Mouse (Mus musculus): Measurements from ENCODE around the gene Obp2b.
"Not testable (repeated sequence)": the region's sequence is repeated elsewhere in the genome, so short reads cannot be mapped to it uniquely, and the experiment has no call there.

Obp2b gene

DNA sequence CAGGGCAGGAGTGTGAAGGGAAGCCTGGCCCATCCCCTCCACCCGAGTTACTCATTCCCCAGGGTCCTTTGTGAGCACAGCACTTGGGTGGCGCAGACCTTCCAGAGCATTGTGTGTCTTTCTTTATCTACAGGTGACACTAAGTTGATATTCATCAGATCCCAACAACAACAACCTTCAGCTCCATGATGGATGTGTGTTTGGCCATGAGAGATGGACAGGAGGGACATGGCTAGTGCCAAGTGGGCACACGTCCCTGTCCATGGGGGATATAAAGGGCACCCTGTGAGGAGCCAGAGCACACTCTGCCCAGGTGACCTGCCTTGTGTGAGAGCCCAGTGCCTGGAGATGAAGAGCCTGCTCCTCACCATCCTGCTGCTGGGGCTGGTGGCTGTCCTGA, at the start of gene Obp2b:
TSS of gene Obp2b (plus strand) at position 301 of the 400 bp plus-strand sequence.
- in situ Hi-C loops (cut with MboI, MseI) = loop anchor here (5.0 kb wide), 1 partner anchor 96 kb away; no protein-coding TSS in a partner anchor

GRCm38 (mm10) chr2:25694605-25695004, 42.2 kb upstream of the Obp2b start:
- in situ Hi-C loops (cut with MboI, MseI) = no loop called here

DNA sequence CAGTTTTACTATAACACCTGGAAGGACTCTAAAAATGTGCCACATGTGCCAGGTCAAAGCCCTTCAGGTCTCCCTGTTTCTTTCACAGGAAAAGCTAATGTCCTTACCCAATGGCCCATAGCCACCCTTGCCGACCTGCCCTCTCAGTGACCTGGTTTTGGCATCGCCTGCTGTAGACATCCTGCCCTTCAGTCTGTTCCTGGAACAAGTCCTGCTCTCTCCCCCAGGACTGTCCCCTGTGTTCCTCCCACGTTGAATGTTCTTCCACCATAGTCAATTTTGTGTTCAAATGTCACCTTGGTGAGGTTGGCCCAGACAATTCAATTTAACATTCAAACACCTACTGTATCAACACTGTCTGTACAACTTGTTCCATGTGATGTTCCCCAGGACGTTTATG, 39.9 kb upstream of the Obp2b start:
- in situ Hi-C loops (cut with MboI, MseI) = no loop called here

DNA sequence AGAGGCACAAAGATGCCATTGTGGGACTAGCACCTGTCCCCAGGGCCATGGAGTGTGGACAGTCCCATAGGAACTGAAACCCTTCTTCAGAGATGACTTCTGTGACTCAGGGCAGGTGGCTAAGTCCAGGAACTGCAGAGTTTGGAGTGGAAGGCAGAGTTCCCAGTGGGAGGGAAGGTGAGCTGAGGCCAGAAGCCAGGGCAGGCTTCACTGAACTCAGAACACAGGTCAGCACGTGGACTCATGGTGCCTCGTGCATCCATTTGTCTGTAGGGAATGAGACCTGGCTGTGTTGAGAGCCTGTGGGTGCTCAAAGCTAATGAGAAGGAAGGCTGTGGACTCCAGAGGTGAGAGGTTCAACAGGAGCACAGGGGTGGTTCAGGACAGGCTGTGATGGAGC, 38.1 kb upstream of the Obp2b start:
- in situ Hi-C loops (cut with MboI, MseI) = no loop called here

GRCm38 (mm10) chr2:25699743-25700142, 37.1 kb upstream of the Obp2b start, which contains the start of gene Obp2a:
TSS of gene Obp2a (plus strand) at chr2:25700043.
- in situ Hi-C loops (cut with MboI, MseI) = loop anchor here (5.0 kb wide), 1 partner anchor 37 kb away; no protein-coding TSS in a partner anchor

DNA sequence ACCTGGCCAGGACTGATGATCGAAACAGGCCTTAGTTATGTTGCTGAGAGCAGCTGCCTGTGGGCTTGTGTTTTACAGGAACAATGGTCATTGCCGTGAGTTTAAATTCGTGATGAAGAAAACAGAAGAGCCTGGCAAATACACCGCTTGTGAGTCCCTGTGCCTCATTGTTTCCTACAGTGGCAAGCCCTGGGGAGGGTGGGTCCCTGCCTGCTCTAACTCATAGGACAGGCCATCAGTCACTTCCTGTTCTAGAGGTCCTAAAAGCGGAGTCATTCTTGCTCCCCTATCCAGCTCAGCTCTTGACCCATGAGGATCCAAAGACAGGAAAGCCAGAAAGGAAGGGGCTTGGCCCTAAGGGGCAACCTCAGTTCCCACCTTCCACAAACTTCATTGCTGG, 35.8 kb upstream of the Obp2b start:
- in situ Hi-C loops (cut with MboI, MseI) = loop anchor here (5.0 kb wide), 1 partner anchor 39 kb away; no protein-coding TSS in a partner anchor

DNA sequence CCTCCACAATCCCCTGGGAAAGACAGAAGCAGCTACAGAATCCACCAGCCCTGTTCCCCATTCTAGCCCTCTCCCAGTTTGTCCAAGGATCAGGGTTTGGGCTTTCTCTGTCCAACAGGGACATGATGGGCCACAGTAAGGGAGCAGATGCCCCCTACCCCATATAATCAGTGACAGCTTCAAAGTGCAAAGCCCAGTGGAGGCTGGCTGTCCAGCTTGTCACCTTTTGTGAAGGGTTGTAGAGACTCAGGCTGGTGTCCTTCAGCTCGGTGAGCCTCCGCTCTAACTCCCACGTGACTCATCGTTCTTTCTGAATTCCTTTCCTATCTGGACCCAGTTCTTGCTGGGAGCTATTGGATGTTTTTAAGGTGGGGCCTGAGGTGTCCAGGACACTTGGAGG, 33.1 kb upstream of the Obp2b start:
- in situ Hi-C loops (cut with MboI, MseI) = loop anchor here (5.0 kb wide), 1 partner anchor 41 kb away; no protein-coding TSS in a partner anchor

DNA sequence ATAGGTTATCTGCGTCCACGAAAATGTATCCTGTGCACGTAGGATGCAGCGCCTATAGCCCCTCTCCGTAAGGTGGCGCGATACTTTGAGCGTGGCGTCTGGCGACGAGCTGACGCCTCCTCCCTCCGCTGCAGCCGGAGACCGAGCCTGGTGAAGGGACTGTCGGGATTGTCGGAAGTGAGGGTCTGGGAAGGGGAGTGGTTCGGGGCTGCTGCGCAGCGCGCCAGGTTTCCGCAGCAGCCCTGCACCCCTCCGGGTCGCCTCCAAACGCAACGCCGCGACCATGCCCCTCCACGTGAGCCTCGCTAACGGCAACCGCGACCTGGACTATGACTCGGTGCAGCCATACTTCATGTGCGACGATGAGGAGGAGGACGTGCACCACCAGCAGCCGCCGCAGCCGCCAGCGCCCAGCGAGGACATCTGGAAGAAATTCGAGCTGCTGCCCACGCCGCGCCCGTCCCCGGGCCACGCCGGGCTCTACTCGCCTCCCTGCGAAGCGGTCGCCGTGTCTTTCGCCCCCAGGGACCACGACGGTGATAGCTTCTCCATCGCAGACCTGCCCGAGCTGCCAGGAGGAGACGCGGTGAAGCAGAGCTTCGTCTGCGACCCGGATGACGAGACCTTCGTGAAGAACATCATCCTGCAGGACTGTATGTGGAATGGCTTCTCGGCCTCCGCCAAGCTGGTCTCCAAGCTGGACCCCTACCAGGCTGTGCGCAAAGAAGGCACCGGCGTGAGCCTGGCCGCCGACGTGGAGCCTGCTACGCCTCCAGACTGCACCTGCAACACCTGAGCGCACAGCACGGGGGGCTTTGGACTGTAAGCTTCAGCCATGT, 29.9 kb upstream of the Obp2b start, which contains the start of gene Bmyc:
TSS of gene Bmyc (plus strand) at position 97 of the 839 bp plus-strand sequence.
- in situ Hi-C loops (cut with MboI, MseI) = no loop called here

GRCm38 (mm10) chr2:25708121-25708520, 28.7 kb upstream of the Obp2b start:
- in situ Hi-C loops (cut with MboI, MseI) = no loop called here

DNA sequence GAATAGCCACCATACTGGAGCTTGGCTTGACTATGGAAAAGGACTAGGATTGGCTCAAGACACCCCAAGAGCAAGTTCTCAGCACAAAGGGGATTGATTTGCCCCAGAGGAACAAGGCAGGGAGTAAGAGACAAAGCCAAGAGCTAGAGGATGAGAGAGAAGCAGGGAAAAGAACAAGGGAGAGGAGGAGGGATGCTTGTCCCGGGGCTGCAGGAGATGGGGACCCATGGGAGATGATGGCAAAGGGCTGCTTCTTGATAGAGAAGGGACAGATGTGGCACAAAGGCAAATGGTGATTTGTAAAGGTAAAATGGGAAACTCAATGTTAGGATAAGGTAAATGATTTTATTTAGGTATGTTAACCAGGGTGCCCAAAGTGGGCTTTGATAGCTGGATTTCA, 27.8 kb upstream of the Obp2b start:
- in situ Hi-C loops (cut with MboI, MseI) = not testable (repeated sequence)

GRCm38 (mm10) chr2:25709791-25710190, 27.0 kb upstream of the Obp2b start:
- in situ Hi-C loops (cut with MboI, MseI) = not testable (repeated sequence)

DNA sequence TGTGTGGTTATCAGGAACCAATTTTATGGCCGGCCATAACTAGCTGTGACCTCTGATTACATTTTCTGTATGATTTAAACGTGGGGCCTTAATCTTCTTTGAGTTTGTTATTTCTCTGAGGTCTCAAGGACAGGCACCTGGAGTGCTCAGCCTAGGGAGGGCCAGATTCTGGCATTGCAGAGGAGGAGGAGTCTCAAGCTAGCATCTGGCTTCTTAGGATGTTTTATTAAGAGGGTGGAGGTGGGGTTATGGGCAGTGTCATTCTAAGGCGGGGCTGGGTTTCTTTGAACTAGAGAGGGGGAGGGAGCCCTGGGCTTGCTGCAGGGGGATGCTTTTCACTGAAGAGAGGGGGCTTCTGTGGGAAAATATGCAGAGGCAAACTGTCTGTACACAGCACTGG, 25.2 kb upstream of the Obp2b start:
- in situ Hi-C loops (cut with MboI, MseI) = not testable (repeated sequence)

DNA sequence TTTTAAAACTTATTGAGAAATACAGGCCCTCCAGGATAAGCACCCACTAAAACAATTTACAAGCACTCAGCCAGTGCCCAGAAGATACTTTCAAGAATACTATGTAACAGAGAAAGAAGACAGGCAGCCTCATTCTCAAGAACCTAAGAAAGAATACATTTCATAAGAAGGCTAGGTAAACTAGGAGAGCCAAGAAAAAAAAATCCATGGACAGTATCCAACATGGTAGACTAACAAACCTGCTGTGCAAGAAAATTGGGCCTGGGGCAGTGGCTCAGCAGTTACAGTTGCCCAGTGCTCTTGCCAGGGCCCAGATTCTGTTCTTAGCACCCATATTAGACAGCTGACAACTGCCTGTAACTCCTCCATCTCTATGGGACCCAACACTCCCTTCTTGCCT, 19.6 kb upstream of the Obp2b start:
- in situ Hi-C loops (cut with MboI, MseI) = no loop called here

DNA sequence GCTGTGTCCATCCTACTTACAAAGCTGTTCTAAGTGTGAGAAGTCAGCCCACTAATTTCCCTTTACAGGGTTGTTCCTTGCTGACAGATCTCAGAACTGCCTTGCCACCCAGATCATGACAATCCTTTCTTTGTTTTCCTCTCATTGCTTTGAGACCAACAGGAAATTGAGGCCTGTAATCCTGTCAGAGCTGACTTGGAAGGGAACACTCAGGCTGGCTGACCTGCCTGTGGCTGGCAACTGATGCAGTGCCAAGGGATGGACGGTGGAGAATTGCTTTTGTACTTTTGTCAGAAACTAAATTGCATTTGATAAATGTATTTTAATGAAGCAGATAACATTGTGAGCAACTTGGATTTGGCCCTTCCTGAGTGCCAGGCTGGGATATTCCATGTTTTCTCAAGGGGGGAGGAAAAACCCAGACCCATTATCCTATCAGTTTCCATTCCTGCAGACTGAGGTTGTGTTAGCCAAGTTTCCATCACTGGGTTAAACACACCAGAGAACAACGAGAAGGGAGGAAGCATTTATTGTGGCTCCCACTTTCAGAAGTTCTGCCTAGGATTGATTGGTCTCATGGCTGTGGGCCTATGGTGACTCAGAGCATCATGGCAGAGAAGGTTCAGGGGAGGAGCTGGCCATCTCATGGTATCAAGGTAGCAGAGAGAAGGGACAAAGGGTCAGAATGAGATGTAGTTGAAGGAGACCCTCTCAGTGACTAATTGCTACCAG, 3.4 kb upstream of the Obp2b start:
- in situ Hi-C loops (cut with MboI, MseI) = no loop called here

DNA sequence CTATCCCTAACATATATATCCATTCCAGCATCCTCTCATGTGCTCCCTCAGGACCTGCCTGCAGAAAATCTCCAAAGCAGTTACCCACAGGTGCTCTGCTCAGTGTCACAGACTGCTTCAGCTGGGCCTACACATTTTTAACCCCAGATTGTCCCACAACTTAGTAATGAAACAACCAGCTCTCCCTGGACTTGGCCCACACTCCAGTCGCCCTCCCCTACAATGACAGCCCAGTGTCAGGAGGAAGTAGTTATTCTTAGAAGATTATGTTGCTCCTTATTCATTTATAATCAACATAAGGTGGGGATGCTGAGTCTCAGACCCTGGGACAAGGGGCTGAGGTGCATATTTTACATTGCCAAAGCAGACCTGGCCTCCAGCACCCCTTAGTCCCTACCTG, 4.9 kb downstream of the Obp2b start:
- in situ Hi-C loops (cut with MboI, MseI) = no loop called here

DNA sequence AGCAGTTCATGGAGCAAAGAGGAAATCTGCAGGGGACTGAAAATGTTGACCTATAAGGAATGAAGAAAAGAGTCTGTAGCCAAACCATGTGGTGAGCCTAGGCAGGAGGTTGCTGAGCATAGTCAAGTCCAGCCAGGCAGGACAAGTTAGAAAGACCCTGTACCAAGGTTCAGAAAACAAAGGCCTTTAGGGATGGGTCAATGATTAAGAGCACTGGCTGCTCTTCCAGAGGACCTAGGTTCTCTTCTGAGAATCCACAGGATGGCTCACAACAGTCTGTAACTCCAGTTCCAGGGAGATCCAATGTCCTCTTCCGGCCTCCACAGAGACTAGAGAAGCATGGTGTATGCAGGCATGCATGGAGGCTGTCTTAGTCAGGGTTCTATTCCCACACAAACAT, 17.4 kb downstream of the Obp2b start:
- in situ Hi-C loops (cut with MboI, MseI) = no loop called here

DNA sequence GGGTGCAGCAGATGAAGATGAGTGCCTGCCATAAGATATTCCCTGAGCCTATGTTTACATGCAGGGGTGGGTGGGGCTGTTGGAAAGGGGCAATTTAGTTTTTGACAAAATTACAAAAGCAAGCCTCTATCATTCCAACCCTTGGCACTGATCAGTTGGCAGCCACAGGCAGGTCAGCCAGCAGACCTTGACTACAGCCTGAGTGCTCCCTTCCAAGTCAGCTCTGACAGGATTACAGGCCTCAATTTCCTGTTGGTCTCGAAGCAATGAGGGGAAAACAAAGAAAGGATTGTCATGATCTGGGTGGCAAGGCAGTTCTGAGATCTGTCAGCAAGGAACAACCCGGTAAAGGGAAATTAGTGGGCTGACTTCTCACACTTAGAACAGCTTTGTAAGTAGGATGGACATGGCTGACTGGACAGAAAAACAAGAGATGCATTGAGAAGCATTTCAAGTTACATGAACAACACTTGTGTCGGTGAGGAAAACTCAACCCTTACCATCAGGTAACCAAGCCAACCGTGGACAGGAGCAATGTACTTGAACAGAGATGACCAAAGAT, 21.3 kb downstream of the Obp2b start:
- in situ Hi-C loops (cut with MboI, MseI) = no loop called here

DNA sequence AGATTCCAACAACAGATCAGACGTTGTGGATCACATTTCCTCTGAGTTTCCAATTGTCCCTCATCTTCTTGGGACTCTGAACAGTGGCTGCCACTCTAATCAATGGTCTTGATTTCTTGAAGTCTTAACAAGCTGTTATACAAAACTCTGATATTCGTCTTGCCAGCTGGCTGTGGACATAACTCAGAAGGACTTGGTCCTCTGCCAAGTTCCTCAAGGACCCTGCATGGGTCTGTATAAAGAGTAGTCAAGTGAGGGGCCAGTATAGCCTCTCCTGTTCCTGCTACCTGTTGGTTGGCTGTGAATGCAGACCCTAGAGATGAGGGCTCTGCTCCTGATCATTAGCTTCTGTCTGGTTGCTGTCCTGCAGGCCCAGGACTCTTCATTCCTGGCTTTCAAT, 28.5 kb downstream of the Obp2b start, which contains the start of gene Lcn3:
TSS of gene Lcn3 (plus strand) at position 301 of the 400 bp plus-strand sequence.
- in situ Hi-C loops (cut with MboI, MseI) = no loop called here

GRCm38 (mm10) chr2:25767764-25768163, 31.0 kb downstream of the Obp2b start:
- in situ Hi-C loops (cut with MboI, MseI) = no loop called here

DNA sequence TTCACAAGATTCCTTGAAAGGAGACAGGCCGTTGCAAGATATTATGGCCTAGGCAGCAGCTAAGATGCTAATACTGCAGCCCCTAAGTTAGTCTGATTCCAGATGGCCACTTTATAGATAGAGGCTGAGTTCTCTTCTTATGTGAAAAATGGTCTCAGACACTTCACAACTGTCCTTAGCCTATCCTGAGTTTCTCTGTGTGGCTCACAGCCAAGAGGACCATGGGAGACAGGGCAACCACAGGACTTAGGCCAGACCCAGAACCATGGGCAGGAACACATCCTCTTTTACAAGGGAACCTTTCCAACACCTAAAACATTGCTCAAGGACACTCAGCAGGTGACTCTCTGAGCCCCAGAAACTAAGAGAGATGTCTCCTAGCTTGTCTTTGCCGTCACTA, 36.7 kb downstream of the Obp2b start:
- in situ Hi-C loops (cut with MboI, MseI) = no loop called here

GRCm38 (mm10) chr2:25774640-25775039, 37.8 kb downstream of the Obp2b start:
- in situ Hi-C loops (cut with MboI, MseI) = no loop called here

DNA sequence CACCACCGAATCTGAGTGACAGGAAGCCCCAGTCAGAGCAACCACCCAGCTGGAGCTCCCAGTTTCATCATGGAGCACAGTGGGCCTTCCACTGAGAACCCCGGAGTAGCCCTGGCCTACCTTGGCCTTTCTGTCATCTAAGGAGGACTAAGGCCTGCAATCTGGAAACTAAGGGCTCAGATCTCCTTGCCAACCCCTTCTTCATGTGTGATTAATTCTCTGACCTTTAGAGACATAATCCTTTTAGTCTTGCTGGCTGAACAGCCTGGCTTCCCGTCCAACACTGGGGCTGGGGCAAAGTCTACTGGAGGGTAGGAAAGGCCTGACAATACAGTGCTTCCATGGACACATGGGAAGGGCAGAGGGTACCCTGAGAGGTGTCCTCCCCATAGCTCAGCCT, 39.2 kb downstream of the Obp2b start:
- in situ Hi-C loops (cut with MboI, MseI) = no loop called here

Data from regulatory T cell (primary cell).